Mouse (Mus musculus): ENCODE data around the gene Itgam.
"Not testable (repeated sequence)": the region's sequence is repeated elsewhere in the genome, so short reads cannot be mapped to it uniquely, and the experiment has no call there.

Itgam gene

GRCm38 (mm10) chr7:128062456-128062855, at the start of gene Itgam, which contains the start of gene Gm49368:
TSS of gene Itgam (plus strand) at chr7:128062640.
TSS of gene Gm49368 (plus strand) at chr7:128062683.
- no peak for ATAC-seq (ENCODE audit: low TSS enrichment)

DNA sequence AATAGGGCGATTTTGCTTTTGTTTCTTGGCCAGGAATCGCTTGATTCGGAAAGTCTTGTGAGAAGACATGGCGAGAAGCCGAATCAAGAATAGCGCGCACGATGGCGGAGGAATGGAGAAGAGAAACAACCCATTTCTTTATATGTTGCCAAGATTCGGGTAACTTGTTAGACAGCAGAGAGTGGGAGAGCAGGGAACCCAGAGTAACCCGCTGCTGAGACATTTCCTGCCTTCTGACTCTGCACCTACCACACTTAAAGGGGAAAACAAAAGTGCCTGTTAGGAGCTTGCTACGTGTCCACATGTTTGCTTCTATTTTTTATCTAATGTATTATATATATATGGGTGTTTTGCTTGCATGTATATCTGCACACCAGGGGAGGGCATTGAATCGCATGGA, 49.3 kb upstream of the Itgam start:
- peak; percentile 67; the same call in 1 of the 2 replicates for ATAC-seq (ENCODE audit: low TSS enrichment)

- not testable (repeated sequence) for ATAC-seq (ENCODE audit: low TSS enrichment)
Observed at GRCm38 (mm10) chr7:128016134-128016533, 46.3 kb upstream of the Itgam start.

GRCm38 (mm10) chr7:128016650-128017049, 45.8 kb upstream of the Itgam start:
- no peak for ATAC-seq (ENCODE audit: low TSS enrichment)

DNA sequence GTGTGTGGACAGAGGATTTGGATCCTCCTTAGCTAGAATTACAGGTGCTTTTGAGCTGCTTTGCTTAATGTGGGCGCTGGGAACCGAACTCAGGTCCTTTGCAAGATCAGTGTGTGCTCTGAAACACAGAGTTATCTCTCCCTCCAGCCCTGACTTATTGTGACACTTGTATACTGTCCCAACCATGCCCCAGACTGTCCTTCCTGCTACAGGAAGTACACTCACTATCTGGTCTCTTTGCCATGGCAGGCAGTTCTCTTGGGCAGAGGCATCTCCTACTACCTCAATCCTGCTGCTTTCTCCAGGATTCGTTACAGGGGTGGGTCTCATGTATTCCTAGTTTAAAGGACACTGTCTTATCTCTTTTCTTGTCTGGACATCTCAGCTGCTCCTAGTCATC, 44.2 kb upstream of the Itgam start:
- ATAC-seq (ENCODE audit: low TSS enrichment): no peak

DNA sequence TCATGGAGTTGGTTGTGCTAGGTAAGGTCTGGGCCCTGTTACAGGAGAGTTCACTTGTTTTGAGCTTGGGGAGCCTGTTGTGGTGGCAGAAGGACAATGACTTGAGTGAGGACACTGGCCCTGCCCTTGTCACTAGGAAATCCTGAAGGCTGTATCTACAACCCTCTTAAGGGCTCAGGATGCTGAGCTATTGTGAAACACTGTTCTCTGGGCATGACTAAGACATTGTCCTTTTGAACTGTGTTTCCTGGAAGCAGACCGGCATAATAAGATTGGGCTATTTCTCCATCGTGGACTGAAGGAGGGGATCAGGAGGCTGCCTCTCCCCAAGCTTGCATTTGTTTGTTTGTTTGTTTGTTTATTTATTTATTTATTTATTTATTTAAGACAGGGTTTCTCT, 43.3 kb upstream of the Itgam start:
- no peak for ATAC-seq (ENCODE audit: low TSS enrichment)

- ATAC-seq (ENCODE audit: low TSS enrichment): no peak
Observed at GRCm38 (mm10) chr7:128022974-128023373, 39.5 kb upstream of the Itgam start.

GRCm38 (mm10) chr7:128023565-128023964, 38.9 kb upstream of the Itgam start:
- ATAC-seq (ENCODE audit: low TSS enrichment): no peak

DNA sequence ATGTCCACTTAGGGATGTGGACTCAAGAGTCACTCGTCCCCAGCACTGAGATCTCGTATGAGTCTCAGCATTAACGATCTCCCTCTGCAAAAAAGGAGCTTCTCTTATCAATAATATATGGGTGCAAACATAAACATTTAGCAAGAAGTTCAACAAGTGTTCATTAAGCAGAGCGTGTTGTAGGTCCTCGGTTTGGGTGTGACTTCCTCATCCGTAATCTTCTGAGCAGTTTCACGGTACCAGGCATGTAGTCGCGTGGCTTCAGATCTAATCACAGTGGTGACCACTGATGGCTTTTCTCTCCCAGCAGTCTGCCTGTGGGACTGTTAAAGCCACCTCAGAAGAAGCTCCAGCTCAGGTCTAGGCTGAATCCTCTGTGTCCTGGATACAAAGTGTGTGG, 38.1 kb upstream of the Itgam start:
- ATAC-seq (ENCODE audit: low TSS enrichment): no peak

- no peak for ATAC-seq (ENCODE audit: low TSS enrichment)
Observed at GRCm38 (mm10) chr7:128024932-128025331, 37.5 kb upstream of the Itgam start.

GRCm38 (mm10) chr7:128025381-128025780, 37.1 kb upstream of the Itgam start:
- no peak for ATAC-seq (ENCODE audit: low TSS enrichment)

- no peak for ATAC-seq (ENCODE audit: low TSS enrichment)
Observed at GRCm38 (mm10) chr7:128031403-128031976, 30.9 kb upstream of the Itgam start.

- ATAC-seq (ENCODE audit: low TSS enrichment): no peak
Observed at GRCm38 (mm10) chr7:128032290-128032988, 30.0 kb upstream of the Itgam start.

DNA sequence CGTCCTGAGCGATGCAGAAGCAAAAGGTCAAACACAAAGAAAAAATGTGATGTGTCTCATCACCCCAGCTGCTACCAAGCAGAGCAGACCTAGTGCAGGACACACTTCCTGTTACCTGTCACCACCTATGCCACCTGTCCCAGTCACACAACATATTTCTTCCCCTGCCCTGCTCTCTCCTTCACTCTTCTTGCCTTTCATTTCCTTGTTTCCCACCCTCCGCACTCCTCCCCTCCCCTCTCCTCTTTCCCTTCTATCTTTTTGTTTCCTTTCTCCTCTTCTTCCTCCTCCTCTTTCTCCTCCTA, 29.5 kb upstream of the Itgam start:
- ATAC-seq (ENCODE audit: low TSS enrichment): no peak

DNA sequence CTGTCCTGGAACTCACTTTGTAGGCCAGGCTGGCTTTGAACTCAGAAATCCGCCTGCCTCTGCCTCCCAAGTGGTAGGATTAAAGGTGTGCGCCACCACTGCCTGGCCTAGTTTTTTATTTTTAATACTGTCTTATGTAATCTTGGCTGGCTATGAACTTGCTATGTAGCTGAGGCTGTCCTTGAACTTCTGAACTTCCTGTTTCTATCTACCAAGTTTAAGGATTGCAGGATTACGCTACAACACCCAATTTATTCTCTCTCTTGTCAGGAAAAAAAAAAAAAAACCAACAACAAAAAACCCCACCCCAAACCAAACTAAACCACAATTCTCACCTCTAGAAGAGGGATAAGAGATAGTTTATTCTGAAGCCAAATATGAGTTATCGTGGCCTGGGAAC, 28.8 kb upstream of the Itgam start:
- ATAC-seq (ENCODE audit: low TSS enrichment): no peak

DNA sequence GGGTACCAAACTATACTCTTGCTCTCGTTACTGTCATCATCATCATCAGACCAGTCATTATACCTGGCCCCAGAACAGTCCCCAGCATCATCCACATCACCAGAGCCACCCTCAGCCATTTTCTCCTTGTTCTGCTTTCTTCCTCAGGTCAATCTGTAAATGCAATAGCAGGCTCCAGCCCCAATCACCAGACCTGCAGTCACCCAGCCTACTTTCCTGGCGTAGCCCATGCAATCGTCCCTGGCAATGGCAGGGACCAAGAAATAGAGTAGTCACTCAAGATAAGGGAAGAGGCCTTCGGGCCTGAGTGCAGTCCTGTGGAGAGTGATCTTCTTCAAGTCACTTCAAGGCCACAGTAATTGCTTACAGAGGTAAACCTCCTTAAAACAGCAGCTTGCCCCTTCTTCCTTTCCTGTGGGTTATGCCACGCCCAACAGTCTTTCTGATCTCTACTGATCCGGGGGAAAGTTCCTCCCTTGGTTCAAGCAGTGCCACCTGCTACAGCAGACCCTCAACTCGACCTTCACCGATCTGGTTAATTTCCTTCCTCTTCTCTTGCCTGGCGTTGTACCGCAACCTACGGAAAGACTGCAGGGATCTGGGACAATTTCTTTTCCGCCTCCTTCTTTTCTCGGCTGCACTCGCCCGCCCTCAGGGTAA, 20.1 kb upstream of the Itgam start:
- not testable (repeated sequence) for ATAC-seq (ENCODE audit: low TSS enrichment)

GRCm38 (mm10) chr7:128044142-128044785, 18.2 kb upstream of the Itgam start:
- no peak for ATAC-seq (ENCODE audit: low TSS enrichment)

DNA sequence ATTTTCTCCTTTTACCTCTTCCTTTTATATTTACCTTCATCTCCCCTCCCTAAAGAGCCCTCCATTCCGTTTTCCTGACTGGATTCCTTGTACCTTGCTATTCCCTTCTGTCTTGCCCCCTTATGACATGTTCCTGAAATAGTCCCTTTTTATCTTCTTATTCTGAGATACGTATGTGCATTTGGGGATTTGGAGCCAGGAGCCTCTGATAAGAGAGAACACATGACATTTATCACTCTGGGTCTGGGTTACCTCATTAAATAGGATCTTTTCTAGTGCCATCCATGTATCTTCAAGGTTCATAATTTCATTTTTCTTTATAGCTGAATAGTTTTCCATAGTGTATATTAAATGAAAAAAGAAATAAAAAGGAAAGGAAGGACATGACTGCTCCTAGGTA, 16.8 kb upstream of the Itgam start:
- no peak for ATAC-seq (ENCODE audit: low TSS enrichment)

- ATAC-seq (ENCODE audit: low TSS enrichment): no peak
Observed at GRCm38 (mm10) chr7:128048819-128049218, 13.6 kb upstream of the Itgam start.

GRCm38 (mm10) chr7:128049254-128049653, 13.2 kb upstream of the Itgam start:
- ATAC-seq (ENCODE audit: low TSS enrichment): no peak

- ATAC-seq (ENCODE audit: low TSS enrichment): no peak
Observed at GRCm38 (mm10) chr7:128050739-128051138, 11.7 kb upstream of the Itgam start.

DNA sequence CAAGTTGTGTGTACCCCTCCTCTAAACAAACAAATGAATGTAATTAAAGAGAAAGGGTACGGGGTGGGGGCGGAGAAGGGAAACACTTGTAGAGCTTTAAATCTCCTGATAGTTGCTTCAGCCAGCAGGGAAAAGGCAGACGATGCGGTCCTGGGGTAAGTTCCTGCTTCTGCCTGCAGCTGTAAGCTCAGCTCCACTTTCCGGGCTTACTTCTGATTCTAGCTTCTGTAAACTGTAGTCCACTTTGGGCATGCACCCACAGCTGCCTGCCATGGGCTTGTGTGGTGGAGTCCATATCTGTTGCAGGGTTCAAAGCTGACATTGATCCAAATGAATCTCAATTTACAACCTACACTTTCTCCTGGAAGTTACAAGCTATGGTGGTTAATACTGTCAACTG, 9.4 kb upstream of the Itgam start:
- ATAC-seq (ENCODE audit: low TSS enrichment): no peak

DNA sequence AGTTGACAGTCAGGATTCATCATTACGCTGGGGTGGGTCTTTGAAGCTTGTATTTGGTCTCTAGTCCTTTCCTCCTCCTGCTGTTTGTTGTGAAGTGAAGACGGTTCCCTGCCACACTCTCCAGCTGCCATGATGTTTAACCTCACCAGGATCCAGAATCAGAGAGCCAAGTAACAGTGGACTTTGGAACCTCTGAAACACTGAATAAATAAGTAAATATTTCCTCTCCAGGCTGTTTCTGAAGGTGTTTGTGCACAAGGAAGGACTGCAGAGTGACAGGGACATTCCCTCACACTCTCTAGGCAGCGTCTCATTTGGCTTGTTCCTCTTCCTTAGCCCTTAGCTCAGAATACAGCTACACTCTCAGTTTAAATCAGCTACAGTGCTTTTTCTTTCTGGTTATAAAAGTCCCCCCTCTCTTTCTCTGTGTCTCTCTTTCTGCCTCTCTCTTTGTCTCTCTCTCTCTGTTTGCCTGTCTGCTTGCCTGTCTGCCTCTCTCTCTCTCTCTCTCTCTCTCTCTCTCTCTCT, 5.5 kb upstream of the Itgam start:
- no peak for ATAC-seq (ENCODE audit: low TSS enrichment)
